Mouse (Mus musculus) cerebellum, adult 8-10 months (tissue): ENCODE results near the gene Fez1.

Experiments
- DNase-seq: peaks from one replicate; pipeline ENCODE4 v3.0.0; 2022

The Fez1 gene

DNA sequence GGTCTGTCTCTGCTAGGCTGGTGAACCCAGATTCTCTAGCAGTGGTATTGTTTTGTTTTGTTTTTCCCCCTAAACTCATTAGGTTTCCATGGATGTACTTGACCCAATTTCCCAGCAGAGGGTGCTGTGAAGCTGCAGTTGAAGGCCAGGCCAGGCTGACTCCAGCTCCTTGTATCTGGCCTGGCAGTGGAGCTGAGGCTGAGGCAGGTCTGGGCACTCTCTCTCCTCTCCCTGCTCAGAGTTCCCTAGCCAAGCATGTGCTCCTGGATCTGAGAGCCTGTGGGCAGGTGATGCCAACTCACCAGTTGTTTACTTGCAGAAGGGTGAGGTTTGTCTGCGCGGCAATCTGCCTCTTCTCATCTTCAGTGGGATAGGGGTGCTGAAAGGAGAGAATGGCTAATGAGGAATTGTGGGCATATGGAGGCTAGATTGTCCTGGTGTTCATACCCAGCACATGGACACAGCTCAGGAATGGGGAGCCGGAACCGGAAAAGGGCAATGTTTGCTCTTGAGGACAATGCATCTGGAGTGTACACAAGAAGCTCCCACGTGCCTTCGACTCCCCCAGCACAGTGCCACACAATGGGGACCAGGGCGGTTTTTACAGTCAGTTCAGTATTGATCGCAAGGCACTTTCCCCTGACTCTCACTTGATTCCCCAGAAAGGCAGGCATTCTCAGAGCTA is 73.5 kb downstream of the Fez1 start:
- DNase-seq: peak; percentile 82

DNA sequence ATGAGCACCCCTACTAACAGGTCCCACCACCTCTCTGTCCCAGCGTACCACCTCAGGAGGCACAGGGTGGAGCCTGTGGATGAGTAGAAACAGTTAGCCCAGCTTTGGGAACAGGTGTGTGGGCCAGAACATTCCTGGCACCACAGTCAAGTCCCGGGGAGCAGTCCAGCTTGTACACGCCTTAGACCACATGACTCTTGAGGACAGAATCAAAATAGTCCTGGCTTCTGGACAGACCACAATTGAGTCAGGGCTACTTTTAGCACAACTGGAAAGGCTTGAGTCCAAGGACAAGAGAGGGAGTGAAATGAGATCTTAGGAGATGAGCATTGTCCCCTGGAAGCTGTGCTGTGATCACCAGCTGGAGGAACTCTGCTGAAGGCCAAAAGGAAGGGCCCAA is 76.9 kb downstream of the Fez1 start:
- DNase-seq: no peak

DNA sequence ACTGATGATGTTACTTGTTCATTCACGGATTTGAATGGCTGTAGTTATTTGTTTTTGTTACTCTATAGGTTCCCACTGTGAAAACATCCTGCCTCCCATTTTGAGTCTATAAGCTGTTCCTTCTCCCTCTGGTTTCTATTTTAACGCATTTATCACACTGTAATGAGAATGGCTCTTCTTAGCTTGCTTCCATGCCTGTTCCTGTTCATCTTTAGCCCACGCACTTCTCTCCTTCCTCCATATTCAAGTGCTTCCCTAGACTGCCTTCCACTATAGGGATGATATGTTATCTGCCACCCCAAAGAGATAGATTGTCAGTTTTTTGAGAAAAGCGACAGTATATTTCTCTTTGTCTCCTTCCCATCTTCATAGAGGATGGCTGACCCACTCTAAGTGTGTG is 78.8 kb downstream of the Fez1 start:
- DNase-seq: no peak

DNA sequence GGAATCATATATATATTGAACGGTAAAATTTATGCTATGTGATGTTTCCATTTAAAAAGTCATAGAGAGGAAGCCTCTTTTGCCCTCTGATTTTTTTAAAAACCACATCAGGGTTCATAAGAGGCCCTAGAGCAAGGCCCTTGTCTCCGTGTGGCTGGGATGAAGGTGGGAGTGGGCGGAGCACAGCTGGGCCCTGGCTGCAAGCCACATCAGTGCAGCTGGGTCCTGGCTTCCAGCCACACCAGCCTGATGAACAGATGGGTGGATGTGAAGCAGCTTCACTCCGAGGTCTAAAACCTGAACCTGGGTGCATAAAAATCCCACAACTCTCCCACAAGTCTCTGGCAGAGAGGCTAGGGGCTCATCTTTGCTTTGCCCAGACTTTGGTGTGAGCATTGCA is 83.8 kb downstream of the Fez1 start:
- DNase-seq: no peak

DNA sequence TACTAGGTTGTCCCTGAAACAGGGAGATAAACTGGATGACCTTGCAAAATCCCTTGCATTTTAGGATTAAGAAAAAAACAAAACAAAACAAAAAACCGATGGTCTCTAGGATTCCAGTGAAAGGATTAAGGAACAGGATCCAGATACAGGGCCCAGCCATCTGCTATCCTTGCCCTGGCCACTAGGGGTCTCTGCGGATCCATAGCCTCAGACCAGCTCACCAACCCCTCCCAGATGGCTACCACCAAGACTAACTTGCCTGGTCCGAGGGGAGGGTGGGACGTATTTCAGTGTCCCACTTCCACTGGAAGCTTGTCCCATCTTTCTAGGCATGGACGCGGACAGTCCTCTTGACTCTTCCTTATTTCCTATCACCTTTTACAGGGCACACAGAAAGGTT is 94.7 kb downstream of the Fez1 start:
- DNase-seq: peak; percentile 80

DNA sequence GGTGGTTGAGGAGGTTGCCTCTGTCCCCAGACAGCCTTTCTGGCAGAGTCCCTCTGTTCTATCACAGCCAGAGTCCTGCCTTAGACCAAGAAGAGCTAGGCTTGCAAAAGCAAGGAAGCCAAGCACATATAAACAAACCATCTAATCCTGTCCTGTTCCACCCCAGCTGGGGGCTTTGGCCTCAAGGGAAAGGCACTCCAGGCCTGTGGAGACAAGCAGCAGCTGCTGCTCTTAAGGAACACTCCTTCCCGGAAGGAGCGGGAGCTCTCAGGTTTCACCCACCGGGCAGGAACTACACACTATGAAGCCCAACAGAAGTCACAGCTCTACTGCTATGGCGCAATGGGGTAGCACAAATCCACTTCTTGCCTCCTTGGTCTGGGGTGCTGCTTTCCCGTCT is 95.3 kb downstream of the Fez1 start:
- DNase-seq: no peak

DNA sequence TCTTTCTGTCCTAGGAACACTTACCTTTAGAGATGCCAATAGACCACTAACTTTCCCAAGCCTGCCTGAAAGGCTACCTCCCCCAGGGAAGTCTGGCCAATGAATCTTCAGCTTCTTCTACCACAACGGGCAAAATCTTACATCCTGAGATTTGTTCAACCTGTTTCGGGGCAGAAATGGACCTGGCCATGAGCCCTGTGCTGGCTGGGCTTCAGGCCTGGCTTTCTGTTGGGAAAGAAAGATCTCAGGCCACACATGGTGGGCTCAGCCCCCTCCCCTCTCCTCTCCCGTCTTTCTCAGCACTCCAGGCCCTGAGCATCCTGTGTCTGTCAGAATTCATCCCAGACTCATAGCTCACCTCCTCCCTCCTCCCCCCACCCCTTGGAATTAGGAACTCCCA is 96.9 kb downstream of the Fez1 start:
- DNase-seq: no peak

DNA sequence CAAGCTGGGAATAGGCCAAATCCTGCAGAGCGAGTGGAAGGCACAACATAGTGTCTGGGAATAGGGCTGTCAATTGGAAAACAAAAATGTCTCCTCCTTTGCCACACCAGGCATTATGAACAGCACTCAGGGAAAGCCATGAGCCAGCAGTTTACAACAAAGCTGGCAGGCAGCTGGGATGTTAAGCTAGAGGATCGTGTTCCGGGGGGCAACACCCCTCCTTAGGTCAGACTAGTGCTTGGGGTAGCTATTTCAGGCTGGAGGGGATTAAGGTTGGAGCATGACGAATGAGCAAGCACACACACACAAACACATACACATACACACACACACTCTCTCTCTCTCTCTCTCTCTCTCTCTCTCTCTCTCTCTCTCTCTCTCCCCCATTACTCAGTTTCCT is 97.8 kb downstream of the Fez1 start:
- DNase-seq: no peak

DNA sequence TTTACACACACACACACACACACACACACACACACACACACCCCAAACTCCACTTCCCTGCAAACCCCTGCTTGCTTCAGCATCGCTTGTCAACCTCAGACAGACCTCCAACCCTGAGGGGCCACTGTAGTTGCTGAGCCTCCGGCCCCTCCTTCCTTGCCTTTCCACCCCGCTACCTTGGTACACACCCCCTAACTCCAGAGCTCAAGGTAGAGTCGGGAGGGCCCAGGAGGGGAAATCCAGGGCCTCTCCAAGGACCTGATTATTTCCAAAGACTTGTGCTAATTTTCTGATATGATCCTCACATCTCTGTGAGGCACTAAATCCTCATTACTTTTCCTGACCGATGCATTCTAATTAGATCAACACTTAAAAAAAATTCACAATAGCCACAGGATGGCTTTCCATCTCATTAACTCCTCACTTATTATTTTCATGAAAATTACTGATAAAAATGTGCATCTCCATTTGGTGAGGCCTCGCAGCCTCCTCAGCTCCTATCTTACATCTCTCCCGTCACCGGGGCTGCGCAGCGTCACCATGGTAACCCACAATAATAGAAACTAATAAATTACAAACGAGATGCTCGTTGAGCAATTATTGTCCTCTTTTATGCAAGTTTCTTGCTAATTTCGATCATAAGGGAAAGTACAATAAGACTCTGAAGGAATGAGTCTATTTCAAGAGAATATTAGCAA is 100.2 kb downstream of the Fez1 start:
- DNase-seq: no peak

DNA sequence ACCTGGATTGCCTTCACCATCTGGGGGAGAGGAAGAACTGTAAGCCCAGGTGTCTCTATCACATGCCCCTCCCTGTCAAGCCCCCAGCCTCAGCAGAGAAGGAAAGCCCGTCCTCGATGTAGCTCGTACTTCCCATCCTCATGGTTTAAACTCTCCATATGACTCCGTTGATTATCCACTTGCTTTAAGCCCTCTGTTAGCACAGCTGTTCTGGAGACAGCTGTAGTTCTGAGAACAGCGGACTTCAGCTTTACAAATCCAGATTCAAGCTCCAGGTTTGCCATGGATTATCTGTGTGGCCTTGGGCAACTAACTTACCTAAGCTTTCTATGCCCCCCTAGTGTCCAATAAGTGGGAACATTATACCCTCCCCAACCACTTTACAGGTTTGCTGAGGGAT is 102.1 kb downstream of the Fez1 start:
- no peak for DNase-seq
